18 mouse cellular contexts compared by ENCODE assay signal in the genomic region with DNA sequence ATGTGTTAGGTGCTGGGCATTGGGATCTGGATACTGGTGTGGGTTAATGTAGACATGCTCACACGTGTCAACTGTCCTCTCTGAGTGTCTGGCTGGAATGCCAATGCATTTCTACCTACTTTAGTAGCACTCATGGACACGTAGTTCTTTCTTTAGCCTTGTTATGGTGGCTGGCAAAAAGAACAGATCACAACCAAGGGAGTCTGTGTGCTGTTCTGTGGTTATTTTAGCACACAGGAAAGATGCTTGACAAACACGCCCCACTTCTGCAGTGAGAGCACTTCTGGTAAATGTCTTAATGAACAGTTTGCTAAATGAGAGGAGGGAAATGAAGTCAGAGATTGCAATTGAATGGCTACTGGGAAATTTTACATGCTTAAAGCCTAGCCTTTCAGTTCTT.
"Had no signal": no experiment of that assay in that cellular context is flagged by ENCODE, and none has a peak within 500 bp of the region (broad histone marks: within the 10 kb centered on the region; RNA-seq: fewer than 3 reads in every experiment).

No protein-coding gene starts in this region.

- ATAC-seq: midbrain, embryonic 16.5 days had no signal

- DNase-seq: lung, adult 18-20 months; lung, embryonic 14.5 days; lung, postnatal 10 days; lung, postnatal 4 days; midbrain, embryonic 14.5 days; retina, postnatal 1 day; right cerebral cortex, postnatal 25 days; right cerebral cortex, postnatal 4 days; spleen, adult 18-20 months; thymus, adult 18-20 months; thymus, postnatal 14 days; thymus, postnatal 36 days had no signal

- H3K4me3 ChIP-seq: midbrain, embryonic 10.5 days; midbrain, embryonic 12.5 days; myocyte; neural tube, embryonic 13.5 days; neural tube, embryonic 15.5 days had no signal

- H3K27ac ChIP-seq: midbrain, embryonic 10.5 days; midbrain, embryonic 12.5 days; neural tube, embryonic 13.5 days; neural tube, embryonic 15.5 days had no signal
